Mouse (Mus musculus) lung, adult 2 months (tissue): ENCODE data around the gene Zbtb20.

Experiments
- CTCF ChIP-seq: fragments of 200-500 bp; IDR thresholded peaks from 2 replicates; pipeline ENCODE4 v1.5.1; 2011; ENCODE audit warnings: mild to moderate bottlenecking, low read length, control low read depth; ENCODE audit not compliant: insufficient read depth
- POLR2A ChIP-seq: fragments of 200-500 bp; IDR thresholded peaks from 2 replicates; pipeline ENCODE4 v1.6.1; 2011; ENCODE audit warnings: low read depth, mild to moderate bottlenecking, control low read depth, low read length, borderline replicate concordance; ENCODE audit errors: extremely low read depth

GRCm38 (mm10) chr16:43457814-43458213 is 582.1 kb downstream of the Zbtb20 start:
- no peak for TF ChIP-seq CTCF
- no peak for TF ChIP-seq POLR2A
